Mouse (Mus musculus) limb, embryonic 14.5 days (tissue): ENCODE data around the gene Ints13. TPM values are rescaled to one million over a fixed set of nuclear protein-coding genes. Genes with fewer than 3 reads are reported as not detected.

ENCODE experiments used
- ATAC-seq: fragments of 200-750 bp; cut with Nextera tagmentation; 2 replicates; pipeline ENCODE4 v1.8.0; 2017; ENCODE audit warnings: low read depth, moderate number of reproducible peaks, moderate TSS enrichment; ENCODE audit not compliant: low FRiP score
- DNase-seq: peaks from one replicate; pipeline ENCODE4 v3.0.0-alpha.2; 2015; ENCODE audit warnings: low spot score
- H3K27ac ChIP-seq: fragments of 300-500 bp; sonication (generic); replicated peaks from 2 replicates; pipeline ENCODE4 v1.5.1; 2014; ENCODE audit warnings: low read depth, mild to moderate bottlenecking, low read length, moderate library complexity, mixed read lengths
- H3K27me3 ChIP-seq: fragments of 300-500 bp; sonication (generic); 2 replicates; pipeline ENCODE4 v1.6.1; 2014; ENCODE audit warnings: low read length, mixed read lengths; ENCODE audit not compliant: control insufficient read depth, insufficient read depth
- H3K36me3 ChIP-seq: fragments of 300-500 bp; sonication (generic); 2 replicates; pipeline ENCODE4 v1.6.1; 2014; ENCODE audit warnings: mild to moderate bottlenecking, low read length, moderate library complexity, mixed read lengths; ENCODE audit not compliant: control insufficient read depth, insufficient read depth
- H3K4me1 ChIP-seq: fragments of 300-500 bp; sonication (generic); 2 replicates; pipeline ENCODE4 v1.6.1; 2014; ENCODE audit warnings: antibody characterized with exemption, low read length, mixed read lengths; ENCODE audit not compliant: control insufficient read depth, insufficient read depth
- H3K4me2 ChIP-seq: fragments of 300-500 bp; sonication (generic); replicated peaks from 2 replicates; pipeline ENCODE4 v1.6.1; 2014; ENCODE audit warnings: low read depth, mild to moderate bottlenecking, low read length, moderate library complexity; ENCODE audit not compliant: severe bottlenecking
- H3K4me3 ChIP-seq: fragments of 300-500 bp; sonication (generic); replicated peaks from 2 replicates; pipeline ENCODE4 v1.5.1; 2014; ENCODE audit warnings: low read length
- H3K9ac ChIP-seq: fragments of 300-500 bp; sonication (generic); 2 replicates; pipeline ENCODE4 v1.6.1; 2014; ENCODE audit warnings: mild to moderate bottlenecking, low read depth, low read length, moderate library complexity; ENCODE audit not compliant: severe bottlenecking
- H3K9me3 ChIP-seq: fragments of 300-500 bp; sonication (generic); 2 replicates; pipeline ENCODE4 v1.6.1; 2016; ENCODE audit warnings: low read length; ENCODE audit not compliant: control insufficient read depth
- POLR2A ChIP-seq: fragments of 200-500 bp; IDR thresholded peaks from 2 replicates; pipeline ENCODE4 v1.8.0; 2012; ENCODE audit warnings: inconsistent platforms, mild to moderate bottlenecking, moderate library complexity, borderline replicate concordance; ENCODE audit not compliant: insufficient read depth, insufficient read length; ENCODE audit errors: extremely low read depth
- WGBS: fragments of 180-500 bp; shearing (Covaris S2); extraction: QIAGEN DNeasy Blood & Tissue Kit; methylation state at CpG from one replicate; pipeline ENCODE4 v1.1.7; 2014; 5-methylcytosine and 5-hydroxymethylcytosine counted together
- polyA plus RNA-seq, 2 experiments: library from polyadenylated mRNA; depleted of rRNA in 1 of 2; stranded (reverse) in 1 of 2; unstranded in 1 of 2; fragments of >200 nt; fragmentation: Nextera tagmentation in 1 of 2; extraction: Ambion mirVana in 1 of 2; gene quantifications; 2 replicates each; pipeline versions ENCODE4 v1.2.1 to v1.2.3; 2012 to 2014

Gene Ints13
- polyA plus RNA-seq, 2 experiments: 50.6 to 63.7 TPM

- Histone ChIP-seq H3K27ac (no peak overlapping the region), H3K4me3 (no peak overlapping the region), H3K9me3 (no peaks in the 10 kb centered on the region), H3K9ac (no peak overlapping the region), H3K36me3 (no peaks in the 10 kb centered on the region), H3K27me3 (no peaks in the 10 kb centered on the region), H3K4me2 (no peak overlapping the region), H3K4me1 (no peaks in the 10 kb centered on the region)
- TF ChIP-seq POLR2A: no peak
- ATAC-seq: no peak
- DNase-seq: no peak
- whole genome bisulfite sequencing: 44% methylated on average over 1 of the region's 2 CpGs
Observed at GRCm38 (mm10) chr6:146509891-146510290, 67.7 kb downstream of the Ints13 start.

DNA sequence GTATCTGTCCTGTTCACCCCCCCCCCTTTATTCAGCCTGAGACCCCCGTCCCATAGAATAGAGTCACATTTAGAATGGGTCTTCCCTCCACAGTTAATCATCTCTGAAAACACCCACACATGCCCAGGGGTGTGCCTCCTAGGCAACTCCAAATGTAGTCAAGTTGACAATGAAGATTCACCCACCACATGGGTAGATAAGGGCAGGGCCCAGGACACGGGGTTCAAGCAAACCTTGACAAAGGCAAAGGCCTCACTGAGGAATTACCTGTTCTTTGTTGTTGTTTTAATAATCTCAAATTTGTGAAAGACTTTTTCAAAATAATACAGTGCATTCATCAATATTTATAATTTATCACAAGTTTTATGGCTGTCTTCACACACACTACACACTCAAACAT, 73.2 kb downstream of the Ints13 start:
- Histone ChIP-seq H3K4me2 (no peak overlapping the region), H3K4me1 (peaks cover 3% of the 10 kb centered on the region; the same call in 1 of the 2 replicates), H3K27ac (no peak overlapping the region), H3K36me3 (no peaks in the 10 kb centered on the region), H3K9me3 (no peaks in the 10 kb centered on the region), H3K4me3 (no peak overlapping the region), H3K9ac (no peak overlapping the region), H3K27me3 (no peaks in the 10 kb centered on the region)
- no peak for ATAC-seq
- TF ChIP-seq POLR2A: no peak
- DNase-seq: no peak
- 81% methylated on average over 2 of the region's 2 CpGs for WGBS

GRCm38 (mm10) chr6:146502856-146503255, 74.8 kb downstream of the Ints13 start:
- H3K4me3 ChIP-seq: peak overlapping the region; percentile 71
- H3K9ac ChIP-seq: peak overlapping the region; percentile 69
- DNase-seq: no peak

DNA sequence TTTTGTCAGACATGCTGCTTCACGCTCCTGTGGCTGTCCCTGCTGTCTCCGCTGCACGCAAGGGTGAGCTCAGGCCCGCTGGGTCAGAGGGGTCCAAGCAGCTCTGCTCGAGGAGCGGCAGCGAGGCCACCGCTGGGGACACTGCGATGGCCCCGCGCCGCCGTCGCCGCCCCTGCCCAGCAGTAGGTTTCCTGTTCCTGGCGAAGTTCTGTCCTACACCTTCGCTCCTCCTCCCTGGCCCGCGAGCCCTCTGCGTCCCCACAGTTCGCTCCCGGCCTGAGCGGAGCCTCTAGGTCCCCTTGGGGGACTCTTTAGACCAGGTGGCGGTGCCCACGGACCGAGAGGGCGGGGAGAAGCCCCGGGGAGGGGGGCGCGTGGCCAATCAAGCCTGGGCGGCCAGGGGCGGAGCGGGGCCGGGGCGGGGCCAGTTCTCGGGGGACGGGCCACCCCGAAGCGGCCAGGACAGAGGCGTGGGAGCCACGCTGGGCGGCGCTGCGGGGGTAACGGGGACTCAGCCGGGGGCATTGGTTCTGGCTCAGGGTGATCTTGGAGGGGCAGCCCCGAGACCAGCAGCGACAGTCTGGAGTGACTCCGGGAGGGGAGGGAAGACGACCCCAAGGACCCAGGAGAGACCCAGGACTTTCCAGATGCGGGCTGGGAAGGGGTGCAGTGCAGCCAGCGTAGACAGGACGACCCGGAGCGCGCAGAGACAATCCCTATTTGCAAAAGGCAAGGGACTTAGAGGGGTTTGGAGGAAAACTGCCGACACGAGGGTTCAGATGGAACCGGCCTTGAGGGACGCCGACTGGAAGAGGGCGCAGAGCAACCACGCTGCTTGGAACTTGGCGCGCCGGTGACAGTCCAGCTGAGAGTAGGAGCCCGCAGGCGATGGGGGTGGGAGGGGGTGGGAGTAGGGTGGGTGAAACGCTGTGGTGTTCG, 75.5 kb downstream of the Ints13 start, which contains the start of gene Itpr2:
TSS of gene Itpr2 (minus strand) at position 358 of the 939 bp plus-strand sequence.
- Histone ChIP-seq H3K4me1 (peaks cover 3% of the 10 kb centered on the region; the same call in 1 of the 2 replicates), H3K4me3 (peak within 1 kb of the TSS; percentile 71), H3K27me3 (no peaks in the 10 kb centered on the region), H3K36me3 (no peaks in the 10 kb centered on the region), H3K9me3 (no peaks in the 10 kb centered on the region), H3K9ac (peak within 1 kb of the TSS; percentile 69), H3K27ac (0 out of 2 replicates have a peak within 1 kb of the TSS, but pooled peaks have one; percentile 48), H3K4me2 (peak within 1 kb of the TSS; percentile 92)
- ATAC-seq: peak; percentile 94
- DNase-seq: peak; percentile 75
- under 1% methylated on average over 55 of the region's 70 CpGs for WGBS
- no peak for TF ChIP-seq POLR2A

More at GRCm38 (mm10) chr6:146502856-146503255, 74.8 kb downstream of the Ints13 start:
- ATAC-seq: no peak
- Histone ChIP-seq H3K4me2 (peak overlapping the region; percentile 92), H3K9me3 (no peaks in the 10 kb centered on the region), H3K27ac (no peak overlapping the region), H3K36me3 (no peaks in the 10 kb centered on the region), H3K4me1 (peaks cover 3% of the 10 kb centered on the region; the same call in 1 of the 2 replicates), H3K27me3 (no peaks in the 10 kb centered on the region)
- TF ChIP-seq POLR2A: no peak
- WGBS: 46% methylated on average over 3 of the region's 3 CpGs

DNA sequence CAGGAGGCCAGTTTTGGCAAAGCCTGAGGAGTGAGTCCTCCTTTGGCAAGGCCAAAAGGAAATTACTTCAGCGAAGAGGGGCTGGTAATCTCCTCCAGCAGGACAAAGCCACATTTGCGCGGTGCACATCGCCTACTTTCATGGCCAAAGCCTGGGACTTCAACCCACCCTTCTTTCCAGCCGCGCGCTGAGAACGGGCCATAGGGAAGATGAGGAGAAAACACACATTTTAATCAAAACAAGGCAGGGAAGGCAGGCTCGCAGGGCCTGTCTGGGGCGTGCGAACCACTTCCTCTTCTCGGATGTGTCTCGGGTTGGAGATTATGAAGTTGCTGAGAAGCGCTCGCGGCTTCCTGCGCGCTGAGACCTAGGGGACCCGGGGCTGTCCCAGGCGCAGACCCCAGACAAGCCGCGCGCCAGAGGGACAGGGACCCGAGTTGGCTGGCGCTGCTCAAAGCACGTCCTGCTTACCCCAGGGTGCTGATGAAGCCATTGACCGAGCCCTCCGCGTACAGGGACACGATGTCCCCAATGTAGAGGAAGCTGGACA, 76.2 kb downstream of the Ints13 start:
- TF ChIP-seq POLR2A: no peak

More for the DNA sequence above, 76.2 kb downstream of the Ints13 start:
- no peaks in the 10 kb centered on the region for H3K27me3 ChIP-seq
- no peaks in the 10 kb centered on the region for H3K9me3 ChIP-seq
- H3K36me3 ChIP-seq: no peaks in the 10 kb centered on the region
- peak overlapping the region; percentile 71 for H3K4me3 ChIP-seq
- ATAC-seq (0 out of 2 replicates have a peak, but pooled peaks have one; percentile 3), DNase-seq (no peak)
- H3K4me1 ChIP-seq: peaks cover 3% of the 10 kb centered on the region; the same call in 1 of the 2 replicates
- under 1% methylated on average over 25 of the region's 30 CpGs for WGBS
- peak overlapping the region; percentile 92 for H3K4me2 ChIP-seq
- H3K9ac ChIP-seq: peak overlapping the region; percentile 69
- H3K27ac ChIP-seq: 0 out of 2 replicates have a peak overlapping the region, but pooled peaks have one; percentile 48
